Mouse (Mus musculus): Measurements from ENCODE around the gene Cdk17. TPM values are rescaled to one million over a fixed set of nuclear protein-coding genes. Genes with fewer than 3 reads are reported as not detected.
A peak's percentile ranks its signal among the peaks of the same experiment; 100 is the strongest.

Gene Cdk17
- polyA plus RNA-seq, 1 experiment from 2014 or later = 24.8 TPM

- no peaks in the 10 kb centered on the region for H3K27me3 ChIP-seq (ENCODE audit: control insufficient read depth, insufficient read depth, low read length)
- no peak overlapping the region for H3K27ac ChIP-seq (ENCODE audit: low read depth, low read length)
- H3K4me1 ChIP-seq (ENCODE audit: control insufficient read depth, insufficient read depth, low read length) = no peaks in the 10 kb centered on the region
- H3K36me3 ChIP-seq (ENCODE audit: control insufficient read depth, insufficient read depth, low read length) = no peaks in the 10 kb centered on the region
- H3K9ac ChIP-seq (ENCODE audit: low read depth, low read length) = no peak overlapping the region
- 64% methylated on average over 12 of the region's 12 CpGs for WGBS
- H3K9me3 ChIP-seq (ENCODE audit: control insufficient read depth, low read length) = 0 out of 2 replicates have a peak, but pooled peaks cover 3% of the 10 kb centered on the region
- no peak for ATAC-seq (ENCODE audit: low FRiP score, low TSS enrichment)
- no peak overlapping the region for H3K4me2 ChIP-seq (replicated peaks; ENCODE audit: low read depth, low read length)
- H3K4me3 ChIP-seq (ENCODE audit: low read length) = no peak overlapping the region
Measured at GRCm38 (mm10) chr10:93122399-93123184, 38.1 kb upstream of the Cdk17 start.

GRCm38 (mm10) chr10:93123310-93123709 lies 37.4 kb upstream of the Cdk17 start:
- Histone ChIP-seq H3K36me3 (ENCODE audit: control insufficient read depth, insufficient read depth, low read length) (no peaks in the 10 kb centered on the region), H3K4me3 (ENCODE audit: low read length) (no peak overlapping the region), H3K4me2 (replicated peaks; ENCODE audit: low read depth, low read length) (no peak overlapping the region), H3K27ac (ENCODE audit: low read depth, low read length) (peak overlapping the region; percentile 39; the same call in 1 of the 2 replicates), H3K9me3 (ENCODE audit: control insufficient read depth, low read length) (0 out of 2 replicates have a peak, but pooled peaks cover 3% of the 10 kb centered on the region), H3K27me3 (ENCODE audit: control insufficient read depth, insufficient read depth, low read length) (no peaks in the 10 kb centered on the region), H3K4me1 (ENCODE audit: control insufficient read depth, insufficient read depth, low read length) (no peaks in the 10 kb centered on the region), H3K9ac (ENCODE audit: low read depth, low read length) (no peak overlapping the region)
- 89% methylated on average over 4 of the region's 4 CpGs for WGBS
- ATAC-seq (ENCODE audit: low FRiP score, low TSS enrichment) = no peak

- no peak overlapping the region for H3K4me3 ChIP-seq (ENCODE audit: low read length)
- H3K9ac ChIP-seq (ENCODE audit: low read depth, low read length) = no peak overlapping the region
- H3K4me1 ChIP-seq (ENCODE audit: control insufficient read depth, insufficient read depth, low read length) = no peaks in the 10 kb centered on the region
- peak overlapping the region; percentile 39; the same call in 1 of the 2 replicates for H3K27ac ChIP-seq (ENCODE audit: low read depth, low read length)
- WGBS = 65% methylated on average over 12 of the region's 12 CpGs
- H3K36me3 ChIP-seq (ENCODE audit: control insufficient read depth, insufficient read depth, low read length) = no peaks in the 10 kb centered on the region
- no peak overlapping the region for H3K4me2 ChIP-seq (replicated peaks; ENCODE audit: low read depth, low read length)
- ATAC-seq (ENCODE audit: low FRiP score, low TSS enrichment) = no peak
- no peaks in the 10 kb centered on the region for H3K9me3 ChIP-seq (ENCODE audit: control insufficient read depth, low read length)
- no peaks in the 10 kb centered on the region for H3K27me3 ChIP-seq (ENCODE audit: control insufficient read depth, insufficient read depth, low read length)
Measured at GRCm38 (mm10) chr10:93123957-93124613, 36.6 kb upstream of the Cdk17 start.

GRCm38 (mm10) chr10:93126025-93126424 lies 34.6 kb upstream of the Cdk17 start:
- Histone ChIP-seq H3K4me1 (ENCODE audit: control insufficient read depth, insufficient read depth, low read length) (no peaks in the 10 kb centered on the region), H3K9ac (ENCODE audit: low read depth, low read length) (no peak overlapping the region), H3K27ac (ENCODE audit: low read depth, low read length) (no peak overlapping the region), H3K36me3 (ENCODE audit: control insufficient read depth, insufficient read depth, low read length) (no peaks in the 10 kb centered on the region), H3K9me3 (ENCODE audit: control insufficient read depth, low read length) (no peaks in the 10 kb centered on the region), H3K4me2 (replicated peaks; ENCODE audit: low read depth, low read length) (no peak overlapping the region), H3K4me3 (ENCODE audit: low read length) (no peak overlapping the region), H3K27me3 (ENCODE audit: control insufficient read depth, insufficient read depth, low read length) (no peaks in the 10 kb centered on the region)
- WGBS = 85% methylated on average over 3 of the region's 3 CpGs
- ATAC-seq (ENCODE audit: low FRiP score, low TSS enrichment) = no peak

GRCm38 (mm10) chr10:93128566-93128965 lies 32.1 kb upstream of the Cdk17 start:
- H3K4me1 ChIP-seq (ENCODE audit: control insufficient read depth, insufficient read depth, low read length) = no peaks in the 10 kb centered on the region
- 87% methylated on average over 2 of the region's 2 CpGs for WGBS
- no peak overlapping the region for H3K4me3 ChIP-seq (ENCODE audit: low read length)
- no peak overlapping the region for H3K4me2 ChIP-seq (replicated peaks; ENCODE audit: low read depth, low read length)
- H3K36me3 ChIP-seq (ENCODE audit: control insufficient read depth, insufficient read depth, low read length) = no peaks in the 10 kb centered on the region
- no peaks in the 10 kb centered on the region for H3K9me3 ChIP-seq (ENCODE audit: control insufficient read depth, low read length)
- no peak overlapping the region for H3K9ac ChIP-seq (ENCODE audit: low read depth, low read length)
- no peak overlapping the region for H3K27ac ChIP-seq (ENCODE audit: low read depth, low read length)
- no peak for ATAC-seq (ENCODE audit: low FRiP score, low TSS enrichment)
- no peaks in the 10 kb centered on the region for H3K27me3 ChIP-seq (ENCODE audit: control insufficient read depth, insufficient read depth, low read length)

- H3K9me3 ChIP-seq (ENCODE audit: control insufficient read depth, low read length) = no peaks in the 10 kb centered on the region
- no peak overlapping the region for H3K27ac ChIP-seq (ENCODE audit: low read depth, low read length)
- H3K4me2 ChIP-seq (replicated peaks; ENCODE audit: low read depth, low read length) = no peak overlapping the region
- H3K9ac ChIP-seq (ENCODE audit: low read depth, low read length) = no peak overlapping the region
- WGBS = 76% methylated on average over 1 of the region's 1 CpGs
- no peaks in the 10 kb centered on the region for H3K36me3 ChIP-seq (ENCODE audit: control insufficient read depth, insufficient read depth, low read length)
- H3K27me3 ChIP-seq (ENCODE audit: control insufficient read depth, insufficient read depth, low read length) = no peaks in the 10 kb centered on the region
- ATAC-seq (ENCODE audit: low FRiP score, low TSS enrichment) = no peak
- no peaks in the 10 kb centered on the region for H3K4me1 ChIP-seq (ENCODE audit: control insufficient read depth, insufficient read depth, low read length)
- no peak overlapping the region for H3K4me3 ChIP-seq (ENCODE audit: low read length)
Measured at GRCm38 (mm10) chr10:93129345-93129744, 31.3 kb upstream of the Cdk17 start.

- Histone ChIP-seq H3K27me3 (ENCODE audit: control insufficient read depth, insufficient read depth, low read length) (no peaks in the 10 kb centered on the region), H3K36me3 (ENCODE audit: control insufficient read depth, insufficient read depth, low read length) (no peaks in the 10 kb centered on the region), H3K4me1 (ENCODE audit: control insufficient read depth, insufficient read depth, low read length) (no peaks in the 10 kb centered on the region), H3K9me3 (ENCODE audit: control insufficient read depth, low read length) (no peaks in the 10 kb centered on the region), H3K4me3 (ENCODE audit: low read length) (no peak overlapping the region), H3K4me2 (replicated peaks; ENCODE audit: low read depth, low read length) (no peak overlapping the region), H3K27ac (ENCODE audit: low read depth, low read length) (no peak overlapping the region), H3K9ac (ENCODE audit: low read depth, low read length) (no peak overlapping the region)
- ATAC-seq (ENCODE audit: low FRiP score, low TSS enrichment) = no peak
- WGBS = 84% methylated on average over 9 of the region's 9 CpGs
Measured at GRCm38 (mm10) chr10:93129904-93130455, 30.7 kb upstream of the Cdk17 start.

- H3K27ac ChIP-seq (ENCODE audit: low read depth, low read length) = no peak overlapping the region
- H3K4me3 ChIP-seq (ENCODE audit: low read length) = no peak overlapping the region
- ATAC-seq (ENCODE audit: low FRiP score, low TSS enrichment) = no peak
- H3K36me3 ChIP-seq (ENCODE audit: control insufficient read depth, insufficient read depth, low read length) = no peaks in the 10 kb centered on the region
- no peaks in the 10 kb centered on the region for H3K9me3 ChIP-seq (ENCODE audit: control insufficient read depth, low read length)
- no peak overlapping the region for H3K9ac ChIP-seq (ENCODE audit: low read depth, low read length)
- no peaks in the 10 kb centered on the region for H3K27me3 ChIP-seq (ENCODE audit: control insufficient read depth, insufficient read depth, low read length)
- H3K4me2 ChIP-seq (replicated peaks; ENCODE audit: low read depth, low read length) = no peak overlapping the region
- 85% methylated on average over 10 of the region's 10 CpGs for whole genome bisulfite sequencing
- H3K4me1 ChIP-seq (ENCODE audit: control insufficient read depth, insufficient read depth, low read length) = no peaks in the 10 kb centered on the region
Measured at GRCm38 (mm10) chr10:93130456-93130940, 30.2 kb upstream of the Cdk17 start.

Measured in kidney, embryonic 14.5 days (tissue).